Mouse (Mus musculus): Measurements from ENCODE around the gene Eid1. TPM values are rescaled to one million over a fixed set of nuclear protein-coding genes. Genes with fewer than 3 reads are reported as not detected.

Eid1 gene
- total RNA-seq, 1 experiment from 2014 or later = 111 TPM

Other genes starting within 250 kb of the Eid1 start
- 0.11 TPM in 1 of 2 replicates, not detected in the other for gene Gm9913, start 168.0 kb upstream of the Eid1 start, total RNA-seq (2021)
- gene Fbn1, start 165.1 kb upstream of the Eid1 start, total RNA-seq (2021) = 88.2 and 93.1 TPM in 2 replicates
- gene Cep152, start 48.0 kb upstream of the Eid1 start, total RNA-seq (2021) = 3.7 and 5.4 TPM in 2 replicates
- 3.0 and 3.9 TPM in 2 replicates for gene Shc4, start 51.1 kb downstream of the Eid1 start, total RNA-seq (2021)
- 52.9 and 56.7 TPM in 2 replicates for gene Secisbp2l, start 109.8 kb downstream of the Eid1 start, total RNA-seq (2021)
- gene Galk2, start 186.0 kb downstream of the Eid1 start, total RNA-seq (2021) = 45.1 and 48.4 TPM in 2 replicates
- gene Cops2, start 186.0 kb downstream of the Eid1 start, total RNA-seq (2021) = 128 and 137 TPM in 2 replicates